10 mouse cellular contexts compared by ENCODE assay signal in the genomic region with DNA sequence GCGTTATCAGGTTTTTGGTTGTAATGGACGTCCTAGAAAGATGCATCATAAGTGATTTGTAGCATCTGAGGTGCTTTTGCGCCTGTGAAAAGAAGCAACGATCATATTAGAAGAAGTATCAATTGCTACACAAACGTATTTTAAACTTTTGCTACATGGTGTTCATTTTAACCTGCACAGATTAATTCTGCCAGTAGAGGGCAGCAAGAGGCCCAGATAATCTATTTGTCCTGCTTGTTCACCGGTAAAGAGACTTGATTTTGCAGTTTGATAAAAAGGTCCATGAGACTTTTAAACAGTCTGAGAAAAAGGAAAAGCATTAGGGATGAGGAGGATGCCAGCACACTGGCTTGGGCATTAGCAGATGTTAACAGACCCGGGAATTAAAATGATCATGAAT. TPM values are rescaled to one million over a fixed set of nuclear protein-coding genes. Genes with fewer than 3 reads are reported as not detected.
DNase-seq lines count a peak whose midpoint lies in the region; ATAC-seq and TF ChIP-seq lines count a peak whose summit lies in the region.
"Had no signal": no experiment of that assay in that cellular context is flagged by ENCODE, and none has a peak within 500 bp of the region (broad histone marks: within the 10 kb centered on the region; RNA-seq: fewer than 3 reads in every experiment).

No protein-coding gene starts in this region.

- H3K27me3 ChIP-seq in kidney, postnatal 0 days (ENCODE audit: insufficient read depth, low read length) = no peaks in the 10 kb centered on the region

- WGBS in kidney, postnatal 0 days = 22% methylated on average over 7 of the region's 7 CpGs

- no peak overlapping the region for H3K4me2 ChIP-seq in kidney, postnatal 0 days (ENCODE audit: low read length)

- TF ChIP-seq CTCF in kidney, postnatal 0 days (IDR thresholded peaks at IDR 0.05; ENCODE audit: low read depth) = peak; percentile 93

- no peaks in the 10 kb centered on the region for H3K36me3 ChIP-seq in kidney, postnatal 0 days (ENCODE audit: insufficient read depth, low read length)

- no peak overlapping the region for H3K27ac ChIP-seq in kidney, postnatal 0 days

- ATAC-seq in kidney, postnatal 0 days (replicated peaks; ENCODE audit: low FRiP score, low read depth) = no peak

- no peak overlapping the region for H3K4me3 ChIP-seq in kidney, postnatal 0 days (replicated peaks; ENCODE audit: low read depth, low read length)

- no peak overlapping the region for H3K9ac ChIP-seq in kidney, postnatal 0 days (ENCODE audit: low read depth, low read length)

- H3K9me3 ChIP-seq in kidney, postnatal 0 days (replicated peaks; ENCODE audit: low read length) = no peaks in the 10 kb centered on the region

- peak; percentile 38 for DNase-seq in gastrocnemius, adult 18-20 months (ENCODE audit: low spot score)
- DNase-seq in gastrocnemius, adult 8-10 months (ENCODE audit: low spot score in 2 of 2) = no peak
- peak; percentile 33 for DNase-seq in testis, postnatal 14 days (ENCODE audit: low spot score)
- DNase-seq in testis, postnatal 10 days (ENCODE audit: low spot score) = no peak
- peak; percentile 18 for DNase-seq in c-Kit-positive CD71-positive TER-119-positive erythroid progenitor cells, embryonic 14.5 days (ENCODE audit: low spot score)
- DNase-seq in kidney, postnatal 0 days (ENCODE audit: low spot score) = peak; percentile 79
- peak; percentile 51 for DNase-seq in lung, postnatal 14 days
- peak; percentile 7 for DNase-seq in yolk sac, embryonic 10.5 days (ENCODE audit: low spot score)

- H3K4me1 ChIP-seq in kidney, postnatal 0 days (replicated peaks; ENCODE audit: insufficient read depth, low read length) = no peaks in the 10 kb centered on the region

RNA-seq across cellular contexts. Expression of a gene that starts 5.9 kb away (rescaled TPM):
- not detected for total RNA-seq in gastrocnemius, adult 18-20 months (2021)
- total RNA-seq in gastrocnemius, adult 8-10 months (2022) = not detected
- 0.17 TPM in 1 of 2 replicates, not detected in the other for polyA plus RNA-seq in kidney, postnatal 0 days (2015; fragmentation: Nextera tagmentation; extraction: Ambion mirVana)
- total RNA-seq: left cerebral cortex, adult 8-10 months had no signal
- polyA plus RNA-seq: small intestine, adult 2 months had no signal

RNA-seq across cellular contexts. Expression of a gene that starts 6.6 kb away (rescaled TPM):
- not detected for total RNA-seq in gastrocnemius, adult 18-20 months (2021)
- total RNA-seq in gastrocnemius, adult 8-10 months (2022) = not detected
- not detected in 2 replicates for polyA plus RNA-seq in kidney, postnatal 0 days (2015; fragmentation: Nextera tagmentation; extraction: Ambion mirVana)
- total RNA-seq: left cerebral cortex, adult 8-10 months had no signal
- polyA plus RNA-seq: small intestine, adult 2 months had no signal

RNA-seq across cellular contexts. Expression of a gene that starts 19.0 kb away (rescaled TPM):
- total RNA-seq in gastrocnemius, adult 18-20 months (2021) = not detected
- not detected for total RNA-seq in gastrocnemius, adult 8-10 months (2022)
- not detected in 2 replicates for polyA plus RNA-seq in kidney, postnatal 0 days (2015; fragmentation: Nextera tagmentation; extraction: Ambion mirVana)
- total RNA-seq: left cerebral cortex, adult 8-10 months had no signal
- polyA plus RNA-seq: small intestine, adult 2 months had no signal

RNA-seq across cellular contexts. Expression of a gene that starts 40.5 kb away (rescaled TPM):
- not detected for total RNA-seq in gastrocnemius, adult 18-20 months (2021)
- total RNA-seq in gastrocnemius, adult 8-10 months (2022) = not detected
- polyA plus RNA-seq in kidney, postnatal 0 days (2015; fragmentation: Nextera tagmentation; extraction: Ambion mirVana) = 0.27 TPM in 1 of 2 replicates, not detected in the other
- total RNA-seq: left cerebral cortex, adult 8-10 months had no signal
- polyA plus RNA-seq: small intestine, adult 2 months had no signal

RNA-seq across cellular contexts. Expression of a gene that starts 47.1 kb away (rescaled TPM):
- not detected for total RNA-seq in gastrocnemius, adult 18-20 months (2021)
- not detected for total RNA-seq in gastrocnemius, adult 8-10 months (2022)
- 1.1 and 1.8 TPM in 2 replicates for polyA plus RNA-seq in kidney, postnatal 0 days (2015; fragmentation: Nextera tagmentation; extraction: Ambion mirVana)
- total RNA-seq: left cerebral cortex, adult 8-10 months had no signal
- polyA plus RNA-seq: small intestine, adult 2 months had no signal

Comparison
In these comparisons a context has a peak if more than half of its experiments do, and no peak if none do; other contexts are left out.
1. DNase-seq: peak in gastrocnemius, adult 18-20 months (single experiment), testis, postnatal 14 days (single experiment), c-Kit-positive CD71-positive TER-119-positive erythroid progenitor cells, embryonic 14.5 days (single experiment), kidney, postnatal 0 days (single experiment), lung, postnatal 14 days (single experiment) and yolk sac, embryonic 10.5 days (single experiment); none in gastrocnemius, adult 8-10 months (0 of 2) and testis, postnatal 10 days (single experiment).